Mouse (Mus musculus): ENCODE measurements around the gene Ube2e1.

Gene Ube2e1

DNA sequence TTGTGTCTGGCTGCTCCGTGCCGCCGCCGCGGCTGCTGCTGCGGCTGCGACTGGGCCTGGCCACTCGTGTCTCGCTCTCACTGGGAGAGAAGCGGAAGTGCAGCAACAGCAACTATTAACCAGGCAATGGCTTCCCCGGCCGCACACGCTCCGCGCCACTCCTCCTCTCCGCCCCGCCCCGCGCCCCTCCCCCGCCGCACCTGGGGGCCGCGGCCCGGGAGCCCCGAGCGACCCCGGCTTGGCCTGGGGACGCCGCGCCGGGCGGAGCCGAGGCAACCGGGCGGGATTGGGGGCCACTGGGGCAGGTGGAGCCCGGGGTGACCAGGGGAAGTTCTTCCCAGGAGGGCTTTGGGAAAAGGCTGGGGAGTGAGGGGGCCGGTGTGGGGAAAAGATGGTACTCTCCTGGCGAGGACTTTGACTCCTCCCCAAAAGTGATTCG, at the start of gene Ube2e1:
Gene Ube2e1 (minus strand): TSS at position 167 of the 439 bp plus-strand sequence.
- peak; percentile 62 to 73 for DNase-seq (ENCODE audit: low spot score in 2 of 2)

DNA sequence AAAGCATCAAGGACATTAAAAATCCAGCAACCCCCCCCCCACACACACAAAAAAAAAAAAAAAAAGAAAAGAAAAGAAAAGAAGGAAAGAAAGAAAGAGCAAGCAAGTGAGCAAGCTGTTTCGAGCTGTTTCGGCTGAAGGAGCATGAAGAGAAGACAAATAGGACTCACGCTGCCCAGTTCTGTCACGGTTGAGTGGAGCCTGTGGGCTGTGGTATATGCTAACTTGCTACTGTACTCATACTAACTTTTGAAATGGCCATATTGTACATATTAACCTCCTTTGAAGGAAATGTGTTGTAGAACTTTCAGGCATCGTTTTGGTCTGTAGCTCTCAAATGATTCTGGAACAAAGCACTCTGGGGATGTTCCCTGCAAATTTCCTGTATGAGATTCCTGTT, 48.2 kb upstream of the Ube2e1 start:
- DNase-seq (ENCODE audit: low spot score in 2 of 2) = no peak

DNA sequence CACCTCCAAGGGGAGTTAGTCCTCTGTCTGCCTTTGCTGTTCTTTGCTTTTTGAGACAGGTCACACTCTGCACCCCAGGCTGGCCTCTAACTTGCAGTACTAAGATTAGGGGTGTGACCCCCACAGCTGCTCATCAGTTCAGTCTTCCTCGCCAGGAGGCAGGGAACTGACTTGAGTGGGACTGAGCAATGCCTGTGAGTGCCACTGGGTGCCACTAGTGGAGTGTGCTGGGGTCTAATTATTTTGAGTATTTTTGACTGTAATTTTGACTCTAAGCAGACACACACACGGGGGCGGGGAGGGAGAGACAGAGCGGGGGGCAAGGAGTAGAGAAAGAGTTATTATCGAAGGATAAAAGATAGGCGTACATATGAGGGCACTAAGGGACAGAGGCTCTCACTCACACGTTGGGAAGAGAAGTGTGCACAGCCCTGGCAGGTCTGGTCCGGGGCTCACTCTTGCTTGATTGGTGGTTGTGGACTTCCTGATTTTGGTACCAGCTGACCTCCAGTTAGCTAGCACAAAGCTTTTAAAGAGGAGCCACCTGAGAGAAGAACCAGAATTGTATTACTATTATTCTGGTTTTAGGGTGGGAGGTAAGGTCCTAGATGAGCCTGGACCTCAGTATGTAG, 46.4 kb upstream of the Ube2e1 start:
- DNase-seq (ENCODE audit: low spot score in 2 of 2) = no peak

DNA sequence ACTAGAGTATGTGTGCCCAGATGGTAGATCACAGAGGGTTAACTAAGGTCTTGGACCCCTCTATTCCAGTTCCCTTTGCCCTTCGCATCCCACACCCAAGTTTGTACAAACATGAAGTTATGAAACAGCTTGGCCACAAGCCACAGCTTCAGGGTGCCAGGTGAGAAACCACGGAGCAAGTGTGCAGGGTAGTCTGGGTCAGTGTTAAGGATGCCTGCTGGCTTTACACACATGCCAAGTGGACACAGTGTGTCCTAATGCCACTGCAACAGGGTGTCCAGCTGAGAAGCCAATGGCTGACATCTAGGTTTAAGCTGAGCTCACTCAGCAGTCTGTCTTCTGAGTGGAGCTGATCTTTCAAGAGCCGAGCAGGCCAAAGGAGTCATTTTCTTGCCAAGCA, 44.5 kb upstream of the Ube2e1 start:
- no peak for DNase-seq (ENCODE audit: low spot score in 2 of 2)

DNA sequence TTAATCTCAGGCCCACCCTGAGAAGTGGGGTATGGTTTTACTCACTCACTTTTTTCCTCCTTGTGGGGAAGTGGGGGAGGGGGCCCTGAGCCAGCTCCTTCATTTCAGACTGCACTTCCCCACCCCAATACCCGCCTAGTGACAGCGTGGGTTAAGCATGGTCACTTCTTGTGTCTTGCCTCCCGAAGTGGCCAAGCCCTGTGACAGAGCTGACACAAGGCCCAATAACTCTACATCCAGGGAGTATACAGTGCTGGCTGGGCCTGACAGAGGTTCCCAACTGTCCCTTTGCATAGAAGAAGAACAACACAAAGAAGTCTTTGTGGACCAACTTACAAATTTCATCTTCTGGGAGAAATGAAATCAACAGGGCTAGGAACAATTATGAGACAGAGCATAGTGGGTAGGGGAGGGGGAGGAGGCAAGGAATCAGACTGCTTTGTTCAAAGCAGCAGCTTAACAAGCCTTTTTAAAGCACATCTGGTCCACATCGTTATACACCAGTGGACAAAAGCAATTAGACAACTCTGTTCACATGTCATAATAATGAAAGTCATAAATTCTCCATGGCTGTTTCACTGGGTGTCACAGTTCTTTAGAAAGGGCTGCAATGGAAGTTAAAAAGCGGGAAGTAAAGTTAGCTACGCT, 42.2 kb upstream of the Ube2e1 start:
- DNase-seq (ENCODE audit: low spot score in 2 of 2) = no peak

DNA sequence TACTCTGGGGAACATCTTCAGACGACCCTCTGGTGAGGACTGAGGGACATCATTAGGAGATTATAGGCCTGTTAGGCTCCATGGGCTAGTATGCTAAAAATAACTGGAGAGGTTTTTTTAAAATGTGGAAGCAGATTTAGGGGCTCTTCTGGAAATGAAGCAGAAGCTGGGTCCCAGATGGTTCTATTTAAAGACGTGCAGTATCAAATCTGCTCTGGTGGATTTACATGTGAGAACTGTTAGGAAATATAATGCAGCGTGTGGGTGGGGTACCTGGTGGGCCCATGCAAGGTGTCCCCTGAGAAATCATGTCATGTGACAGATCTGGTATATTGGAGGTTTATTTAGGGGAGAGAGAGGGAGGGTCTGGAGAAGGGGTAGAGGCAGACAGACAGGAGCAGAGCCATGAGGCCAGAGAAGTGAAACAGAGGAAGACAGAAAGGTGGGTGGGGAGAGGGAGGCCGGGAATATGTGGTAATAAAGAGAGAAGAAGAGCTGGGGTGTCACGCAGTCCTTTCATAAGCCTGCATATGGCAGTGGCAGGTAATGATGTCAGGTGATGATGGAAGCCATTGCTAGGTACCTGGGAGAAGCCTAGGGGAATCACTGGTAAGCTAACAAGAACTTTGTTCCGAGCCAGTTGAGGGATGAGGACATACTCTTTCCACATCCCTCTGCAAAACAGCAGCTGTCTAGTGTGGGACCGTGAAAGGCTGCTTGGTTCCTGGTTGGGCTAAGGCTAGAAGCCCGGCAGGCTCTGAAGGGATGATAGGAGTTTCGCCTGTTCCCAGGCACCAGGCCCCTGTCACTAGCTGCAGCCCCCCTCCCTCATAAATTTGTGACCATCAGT, 41.3 kb upstream of the Ube2e1 start:
- no peak for DNase-seq (ENCODE audit: low spot score in 2 of 2)

DNA sequence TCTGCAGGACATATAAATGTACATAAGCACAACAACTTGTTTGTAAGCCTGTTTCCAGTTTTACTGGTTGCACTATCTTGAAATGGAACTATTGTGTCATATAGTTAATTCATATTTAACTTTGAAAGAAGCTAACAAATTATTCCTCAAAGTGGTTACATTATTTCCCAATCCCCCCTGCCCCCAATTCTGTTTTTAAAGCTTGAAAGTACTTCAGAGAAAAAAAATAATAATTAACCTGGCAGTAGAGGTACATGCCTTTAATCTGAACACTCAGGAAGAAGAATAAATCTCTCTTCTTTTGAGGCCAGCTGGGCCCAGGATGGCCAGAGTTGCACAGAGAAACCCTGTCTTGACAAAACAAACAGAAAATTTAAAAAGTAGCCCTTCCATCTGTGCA, 37.4 kb upstream of the Ube2e1 start:
- DNase-seq (ENCODE audit: low spot score in 2 of 2) = no peak

DNA sequence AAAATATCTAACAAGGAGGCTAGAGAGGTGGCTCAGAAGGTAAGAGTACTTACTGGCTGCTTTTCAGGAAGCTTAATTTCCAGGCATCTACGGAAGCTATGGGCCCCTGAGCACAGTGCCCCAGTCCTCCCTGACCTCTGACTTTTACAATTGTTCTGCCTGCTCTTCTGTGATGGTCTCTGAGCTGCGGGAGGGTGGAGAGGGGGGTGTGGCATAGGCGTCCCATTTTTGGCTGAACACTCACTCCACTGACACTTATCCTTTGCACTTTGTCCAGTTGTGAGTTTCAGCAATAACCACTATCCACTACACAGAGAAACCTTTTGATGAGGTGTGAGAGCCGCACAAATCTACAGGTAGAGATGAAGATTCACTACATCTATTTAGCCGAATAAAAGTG, 35.4 kb upstream of the Ube2e1 start:
- DNase-seq (ENCODE audit: low spot score in 2 of 2) = no peak

DNA sequence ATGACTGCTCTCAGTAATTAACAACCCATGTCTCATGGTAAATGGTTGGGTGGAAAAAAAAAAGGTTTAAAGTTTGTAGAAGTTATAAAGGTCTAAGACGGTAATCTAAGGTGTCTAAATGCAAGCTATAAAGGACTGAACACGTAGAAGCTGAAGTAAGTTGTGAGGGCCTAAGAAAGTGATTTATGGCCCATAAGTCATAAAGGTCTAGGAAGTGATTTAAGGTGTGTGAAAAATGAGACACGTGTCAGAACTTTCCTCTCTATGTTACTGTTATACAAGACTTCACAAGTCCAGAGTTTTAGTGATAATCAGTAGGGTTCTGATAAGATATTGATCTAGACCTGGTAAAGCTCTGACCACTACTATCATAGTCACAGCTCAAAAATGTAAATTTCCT, 32.7 kb upstream of the Ube2e1 start:
- no peak for DNase-seq (ENCODE audit: low spot score in 2 of 2)

DNA sequence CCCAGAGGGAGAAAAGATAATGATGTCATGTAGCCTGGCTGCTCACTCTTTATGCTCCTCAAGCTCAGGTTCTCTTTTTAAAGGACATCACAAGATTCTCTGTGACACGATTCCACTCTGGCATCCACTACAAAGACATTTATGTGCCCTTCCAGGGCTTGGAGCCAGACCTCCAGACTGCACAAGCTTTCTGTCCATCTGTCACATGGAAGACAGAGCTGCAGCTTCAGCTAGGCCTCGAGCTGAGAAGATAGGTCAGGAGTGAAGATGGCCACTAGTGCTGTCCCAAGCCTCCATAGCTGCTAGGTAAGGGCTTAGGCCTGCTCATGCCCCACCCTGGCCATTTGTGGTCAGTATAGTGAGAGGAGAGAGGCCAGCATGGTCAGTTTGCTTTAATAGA, 24.8 kb upstream of the Ube2e1 start:
- DNase-seq (ENCODE audit: low spot score in 2 of 2) = no peak

DNA sequence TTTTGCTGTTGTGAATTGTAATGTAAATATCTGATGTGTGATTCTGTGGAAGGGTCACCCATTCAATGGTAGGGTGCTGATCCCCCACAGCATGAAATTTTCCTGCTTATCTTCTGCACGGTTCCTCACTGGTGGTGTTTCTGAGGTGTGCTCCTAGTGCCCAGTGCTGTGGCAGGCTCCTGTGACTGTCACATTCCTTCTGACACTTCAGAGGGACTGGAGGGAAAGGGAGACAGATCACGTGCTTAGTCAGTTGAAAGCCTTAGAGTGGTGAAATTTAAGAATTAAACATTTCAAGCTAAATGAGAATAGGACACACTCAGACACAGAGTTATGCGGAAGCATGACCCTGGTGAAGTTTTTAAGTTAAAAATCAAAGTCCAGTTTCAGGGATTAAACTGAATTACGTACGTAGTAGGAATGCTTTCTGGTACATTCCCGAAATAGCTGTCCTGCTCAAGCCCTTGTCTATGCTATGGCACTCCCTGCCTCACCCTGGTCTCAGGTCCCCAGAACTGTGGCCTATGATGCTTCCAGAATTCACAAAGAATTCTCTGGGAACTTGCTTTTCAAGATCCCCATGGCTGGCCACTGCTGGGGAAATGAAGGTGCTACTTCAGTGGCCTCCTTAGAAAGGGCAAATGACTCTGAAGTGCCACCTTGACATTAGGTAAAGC, 24.0 kb upstream of the Ube2e1 start:
- DNase-seq (ENCODE audit: low spot score in 2 of 2) = no peak

DNA sequence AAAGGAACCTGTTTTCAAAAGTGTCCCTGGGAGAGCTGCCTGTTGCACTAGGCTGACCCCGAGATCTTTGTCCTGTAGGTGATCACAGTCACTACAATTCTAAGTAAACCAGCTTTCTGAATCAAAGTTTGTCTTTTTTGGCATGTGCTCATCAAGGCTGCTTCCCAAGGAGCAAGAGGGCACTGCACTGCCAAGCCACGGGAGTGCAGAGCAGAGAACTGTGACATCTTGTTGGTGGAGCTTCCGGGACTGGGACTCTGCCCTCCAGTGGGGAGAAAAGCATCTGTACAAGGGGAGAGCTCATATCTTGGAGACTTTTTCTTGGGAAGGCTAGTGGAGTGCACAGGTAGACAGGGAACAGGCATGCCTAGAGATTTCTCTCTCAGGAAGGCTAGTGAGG, 21.9 kb upstream of the Ube2e1 start:
- DNase-seq (ENCODE audit: low spot score in 2 of 2) = no peak

DNA sequence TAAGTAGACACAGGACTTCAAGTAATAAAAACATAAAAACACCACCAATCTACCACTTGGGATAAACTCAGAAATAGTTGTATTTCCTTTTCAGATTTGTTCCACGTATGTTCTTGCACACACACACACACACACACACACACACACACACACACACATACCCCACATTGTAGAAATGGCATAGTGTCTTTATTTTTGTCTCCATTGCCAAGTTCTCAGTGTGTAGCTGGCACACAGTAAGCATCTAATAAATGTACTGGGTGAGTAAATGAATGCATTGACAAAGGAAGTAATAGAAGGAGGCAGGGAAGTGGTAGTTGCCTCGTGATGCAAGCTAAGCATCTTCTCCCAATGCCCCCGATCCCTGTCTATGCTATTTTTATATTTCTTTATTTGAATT, 21.3 kb upstream of the Ube2e1 start:
- no peak for DNase-seq (ENCODE audit: low spot score in 2 of 2)

DNA sequence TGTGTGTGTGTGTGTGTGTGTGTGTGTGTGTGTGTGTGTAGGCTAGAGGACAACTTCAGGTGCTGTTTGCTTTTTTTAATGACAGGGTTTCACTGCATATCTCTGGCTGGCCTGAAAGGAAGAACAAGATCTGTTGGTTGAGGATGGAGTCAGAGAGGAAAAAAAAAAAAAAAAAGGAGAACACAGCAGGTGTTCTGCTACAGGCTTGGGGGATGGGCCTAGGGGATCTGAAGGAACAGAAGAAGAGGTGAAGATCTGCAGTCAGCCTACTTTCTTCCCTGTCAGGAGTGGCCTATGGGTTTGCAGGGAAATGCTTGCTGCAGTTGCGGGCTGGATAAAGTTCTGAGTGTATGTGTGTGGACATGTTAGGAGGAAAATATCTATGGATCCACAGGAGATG, 19.0 kb upstream of the Ube2e1 start:
- no peak for DNase-seq (ENCODE audit: low spot score in 2 of 2)

DNA sequence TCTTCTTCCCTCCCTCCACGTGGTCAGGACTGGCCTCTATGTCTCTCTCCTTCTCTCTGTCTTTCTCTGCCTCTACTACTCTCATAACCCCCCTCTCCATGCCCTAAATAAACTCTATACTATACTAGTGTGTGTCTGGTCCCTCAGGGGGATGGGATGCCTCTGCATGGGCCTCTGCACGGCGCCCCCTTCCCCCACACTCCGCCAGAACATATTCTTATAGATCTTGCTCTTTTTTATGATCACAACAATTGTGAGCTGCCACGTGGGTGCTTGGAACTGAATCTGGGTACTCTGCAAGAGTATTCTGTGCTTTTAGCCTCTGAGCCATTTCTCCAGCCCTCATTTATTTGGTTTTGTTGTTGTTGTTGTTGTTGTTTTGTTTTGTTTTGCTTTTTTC, 18.2 kb upstream of the Ube2e1 start:
- no peak for DNase-seq (ENCODE audit: low spot score in 2 of 2)

DNA sequence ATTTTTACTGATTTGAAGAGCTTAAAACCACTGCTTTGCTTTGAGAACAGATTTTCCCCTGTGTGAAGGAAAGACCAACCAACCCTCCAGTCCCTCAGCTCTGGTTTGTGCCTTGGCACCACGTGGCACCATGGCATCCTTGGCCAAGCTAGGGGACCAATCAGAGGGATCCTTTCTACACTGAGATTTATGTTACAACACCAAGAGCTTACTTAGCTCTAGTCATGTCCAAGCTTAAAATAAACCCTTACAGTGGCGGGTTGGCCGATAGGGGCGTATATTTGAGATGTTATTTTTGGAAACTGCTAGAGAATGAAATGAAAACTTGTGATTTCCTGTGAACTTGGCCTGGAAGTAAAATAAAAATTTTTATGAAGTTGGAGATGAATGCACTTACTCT, 11.9 kb upstream of the Ube2e1 start:
- DNase-seq (ENCODE audit: low spot score in 2 of 2) = no peak

DNA sequence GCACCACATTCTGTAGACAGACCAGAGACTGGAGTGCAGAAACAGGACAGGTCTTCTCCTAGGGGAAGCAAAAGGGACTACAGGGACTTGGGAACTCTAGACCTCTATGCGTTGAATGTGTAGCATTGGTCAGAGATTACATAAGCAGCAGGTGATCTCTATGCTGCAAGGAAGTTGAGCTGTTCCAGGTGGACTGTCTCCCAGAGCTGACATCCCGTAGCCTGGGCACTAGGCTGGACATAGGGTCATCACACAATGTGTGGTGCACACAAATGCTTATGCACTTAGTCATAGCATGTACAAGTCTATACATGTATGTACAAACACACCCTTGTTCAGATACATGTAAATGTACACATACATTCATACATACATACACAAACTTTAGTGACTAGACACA, 11.1 kb upstream of the Ube2e1 start:
- no peak for DNase-seq (ENCODE audit: low spot score in 2 of 2)

DNA sequence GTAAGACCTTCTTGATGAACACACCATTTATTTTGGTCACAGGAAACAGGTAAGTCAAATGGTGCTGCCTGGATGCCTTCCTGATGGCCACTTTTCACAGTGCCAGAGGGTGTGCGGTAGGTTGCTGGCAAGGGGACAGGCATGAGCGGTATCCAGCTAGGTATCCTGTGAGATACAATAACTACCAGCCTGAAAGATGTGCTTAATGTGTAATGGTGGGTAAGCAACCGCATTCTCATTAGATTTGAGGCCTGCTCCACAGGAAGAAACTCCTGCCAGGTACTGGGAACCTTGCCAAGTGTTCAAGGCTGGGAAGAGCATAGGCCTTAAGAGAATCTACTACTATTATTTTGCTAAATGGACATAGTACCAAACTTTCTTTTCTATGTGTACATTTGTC, 9.4 kb upstream of the Ube2e1 start:
- no peak for DNase-seq (ENCODE audit: low spot score in 2 of 2)

DNA sequence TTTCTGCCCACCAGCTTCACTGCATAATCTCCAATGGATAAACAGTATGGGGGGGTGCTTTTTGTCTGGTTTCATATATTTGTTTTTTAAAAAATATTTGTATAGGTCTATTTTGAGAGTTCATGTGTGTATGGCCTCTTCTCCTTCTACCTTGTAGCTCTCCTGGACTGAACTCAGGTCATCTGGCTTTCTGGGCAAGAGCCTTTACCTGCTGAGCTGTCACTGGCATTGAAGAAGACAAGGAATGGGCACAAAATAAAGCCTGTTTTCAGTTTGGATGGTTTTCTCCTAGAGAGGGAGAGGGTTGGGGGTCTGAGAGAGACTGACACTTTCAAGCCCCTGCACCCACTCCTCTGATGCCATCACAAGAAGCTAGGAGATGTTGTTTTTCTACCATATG, 4.4 kb upstream of the Ube2e1 start:
- DNase-seq (ENCODE audit: low spot score in 2 of 2) = no peak

DNA sequence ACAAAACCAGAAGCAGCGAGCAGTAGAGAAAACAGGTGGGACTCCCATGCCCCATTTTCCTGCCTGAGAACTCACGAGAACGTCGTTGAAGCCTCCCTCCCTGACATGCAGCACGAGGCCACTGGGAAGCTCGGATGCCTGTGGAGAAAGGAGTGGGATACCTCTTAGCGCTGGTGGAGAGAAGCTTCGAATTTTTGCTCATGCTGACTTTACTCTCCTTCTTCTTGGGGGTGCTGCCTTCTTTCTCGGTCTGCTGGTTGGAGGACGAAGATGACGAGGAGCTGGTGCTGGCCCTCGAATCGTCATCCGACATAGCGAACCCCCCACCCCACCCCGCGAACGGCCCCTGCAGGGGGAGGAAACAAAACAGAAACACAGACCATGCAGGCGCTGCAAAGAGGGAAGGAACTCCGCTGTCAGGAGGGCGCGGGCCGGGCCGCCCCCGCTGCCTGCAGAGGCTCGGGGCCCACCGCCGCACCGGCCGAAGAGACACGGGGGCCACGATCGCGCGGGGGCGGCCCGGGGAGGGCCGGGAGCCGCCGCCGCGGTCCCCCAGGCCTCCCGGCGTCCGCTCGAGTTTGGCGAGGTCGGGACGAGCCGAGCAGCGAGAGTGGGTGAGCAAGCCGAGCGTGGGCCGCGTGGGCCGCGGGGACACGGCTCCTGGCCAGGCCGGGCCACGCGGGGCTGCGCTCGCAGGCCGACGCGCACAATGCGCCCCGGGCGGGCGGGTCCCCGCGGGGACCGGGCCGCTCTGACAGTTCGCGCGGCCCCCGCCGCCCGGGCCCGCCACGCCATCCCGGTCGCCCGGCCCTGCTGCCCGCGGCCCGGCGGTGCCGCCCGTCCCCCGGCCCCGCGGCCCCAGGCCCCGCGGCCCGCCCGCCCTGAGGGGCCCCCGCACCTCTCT, 618 bp downstream of the Ube2e1 start:
- DNase-seq (ENCODE audit: low spot score in 2 of 2) = peak in 1 of 2 experiments; percentile 9

DNA sequence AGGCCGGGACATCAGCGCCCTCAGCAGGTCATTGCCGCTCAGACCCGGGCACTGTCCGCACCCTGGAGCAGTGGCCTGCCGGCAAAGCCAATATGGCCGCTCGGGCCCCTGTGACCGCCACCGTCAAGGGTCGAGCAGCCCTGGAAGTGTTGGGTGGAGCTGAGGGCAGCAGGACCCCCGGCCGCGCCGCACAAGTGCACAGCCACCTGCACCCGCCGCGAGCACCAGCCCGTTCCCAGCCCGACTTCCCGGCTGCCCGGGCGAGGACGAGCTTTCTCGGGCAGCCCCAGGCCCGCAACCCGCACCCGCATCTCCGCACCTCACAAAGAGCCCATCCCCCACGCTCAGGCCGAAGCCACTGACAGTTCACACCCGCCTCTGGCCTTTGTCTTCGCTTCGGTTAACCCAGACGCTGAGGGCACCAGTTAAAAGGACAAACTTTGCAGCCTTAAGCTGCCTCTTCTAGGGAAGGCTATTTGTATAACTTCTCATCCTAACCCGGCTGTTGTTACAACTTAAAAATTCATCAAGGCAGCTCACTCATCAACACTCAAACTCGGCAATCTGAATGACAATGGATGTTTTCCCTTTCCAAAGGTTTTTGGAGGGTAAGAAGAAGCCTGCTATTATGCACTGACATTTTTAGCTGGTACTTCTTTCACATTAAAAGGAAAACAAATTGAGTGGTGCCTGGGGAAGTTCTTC, 4.5 kb downstream of the Ube2e1 start:
- DNase-seq (ENCODE audit: low spot score in 2 of 2) = peak in 1 of 2 experiments; percentile 11

Data from natural killer cell, adult 2 months (primary cell).